Mouse (Mus musculus) erythroblast, embryonic 14.5 days (primary cell): ENCODE data around the gene Zfp384. TPM values are rescaled to one million over a fixed set of nuclear protein-coding genes. Genes with fewer than 3 reads are reported as not detected.

Source experiments
- H3K27me3 ChIP-seq: 2 replicates; pipeline ENCODE4 v1.6.1; 2012; ENCODE audit warnings: inconsistent platforms; ENCODE audit not compliant: control insufficient read depth
- H3K36me3 ChIP-seq: 2 replicates; pipeline ENCODE4 v1.6.1; 2012; ENCODE audit warnings: mild to moderate bottlenecking, inconsistent platforms; ENCODE audit not compliant: control insufficient read depth
- H3K4me1 ChIP-seq: 2 replicates; pipeline ENCODE4 v1.6.1; 2012; ENCODE audit warnings: inconsistent platforms; ENCODE audit not compliant: control insufficient read depth
- H3K4me3 ChIP-seq: replicated peaks from 2 replicates; pipeline ENCODE3; 2012; ENCODE audit warnings: moderate library complexity, mild to moderate bottlenecking, inconsistent platforms
- H3K9me3 ChIP-seq: 2 replicates; pipeline ENCODE4 v1.6.1; 2012; ENCODE audit warnings: low read length, inconsistent platforms, mixed read lengths; ENCODE audit not compliant: control insufficient read depth
- GATA1 ChIP-seq: IDR thresholded peaks from 2 replicates; pipeline ENCODE4 v1.6.1; 2012; ENCODE audit warnings: low read length, inconsistent platforms, mixed read lengths
- TAL1 ChIP-seq: IDR thresholded peaks from 3 replicates; pipeline ENCODE4 v1.6.1; 2012; ENCODE audit warnings: low read length, inconsistent platforms, mixed read lengths
- polyA plus RNA-seq: library from polyadenylated mRNA; stranded (reverse); fragments of >175 nt; gene quantifications from 2 replicates; pipeline ENCODE4 v1.2.3, GENCODE M21; 2012

Zfp384 gene
- polyA plus RNA-seq, 1 experiment = 3.9 TPM

DNA sequence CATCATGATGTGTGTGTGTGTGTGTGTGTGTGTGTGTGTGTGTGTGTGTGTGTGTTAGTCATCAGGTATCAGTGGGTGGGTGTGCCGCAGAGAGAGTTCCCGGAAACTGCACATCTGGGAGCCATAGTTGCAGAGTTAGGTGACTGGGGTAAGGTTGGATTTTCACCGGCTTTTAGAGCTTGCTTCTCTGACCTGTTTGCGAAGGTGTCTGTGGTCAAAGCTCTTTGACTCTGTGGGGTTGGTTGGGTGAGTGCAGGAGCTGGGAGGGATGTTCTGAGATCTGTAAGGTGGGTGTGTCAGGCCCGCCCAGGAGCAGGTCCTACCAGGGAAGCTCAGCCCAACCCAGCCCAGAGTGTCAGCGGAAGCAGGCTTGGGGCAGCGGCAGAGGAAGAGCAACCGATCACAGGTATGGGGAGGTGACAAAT lies 58.6 kb downstream of the Zfp384 start, which contains the start of gene Lpar5:
Gene Lpar5 (plus strand): TSS at position 350 of the 425 bp plus-strand sequence.
- no peaks in the 10 kb centered on the region for H3K9me3 ChIP-seq
- no peaks in the 10 kb centered on the region for H3K27me3 ChIP-seq
- H3K4me1 ChIP-seq = peaks cover 74% of the 10 kb centered on the region
- H3K36me3 ChIP-seq = no peaks in the 10 kb centered on the region
- no peak for TF ChIP-seq GATA1
- no peak for TF ChIP-seq TAL1
- peak within 1 kb of the TSS; percentile 51 for H3K4me3 ChIP-seq

DNA sequence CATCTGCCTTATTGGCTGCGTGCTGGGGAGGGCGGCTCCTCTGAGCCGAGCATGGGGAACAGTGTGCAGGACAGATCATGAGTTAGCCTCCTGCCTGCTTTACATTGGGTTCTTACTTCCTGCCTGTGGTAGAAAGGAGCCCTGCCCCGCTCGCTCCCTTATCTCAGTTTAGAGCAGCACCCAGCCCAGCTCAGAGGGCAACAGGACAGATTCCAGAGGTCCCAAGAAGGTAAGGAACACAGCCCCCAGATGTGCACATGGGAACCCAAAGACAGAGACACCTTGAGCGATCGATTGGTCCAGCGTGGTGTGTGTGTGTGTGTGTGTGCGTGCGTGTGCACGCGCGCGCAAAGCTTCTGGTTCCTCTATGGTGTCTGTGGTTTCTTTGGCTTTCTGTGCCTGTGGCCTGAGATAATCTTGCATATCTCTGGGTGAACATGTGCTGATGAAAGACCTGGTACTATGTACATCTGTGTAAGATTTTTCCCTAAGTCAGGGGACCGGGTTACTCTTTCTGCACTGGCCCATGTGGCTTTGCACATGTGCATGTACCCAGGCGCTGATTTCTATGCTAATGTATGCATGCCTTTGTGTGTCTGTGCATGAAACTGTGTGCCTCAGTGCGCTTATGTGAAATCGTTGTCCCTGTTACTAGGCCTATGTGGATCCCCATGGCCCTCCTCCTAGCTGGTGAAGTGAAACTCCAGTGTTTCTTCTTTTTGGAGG lies 62.4 kb downstream of the Zfp384 start:
- Histone ChIP-seq H3K4me3 (peak overlapping the region; percentile 56), H3K27me3 (no peaks in the 10 kb centered on the region), H3K36me3 (no peaks in the 10 kb centered on the region), H3K4me1 (peaks cover 67% of the 10 kb centered on the region), H3K9me3 (no peaks in the 10 kb centered on the region)
- TF ChIP-seq TAL1 (peak; percentile 47; the same call in 2 of the 3 replicates), GATA1 (peak; percentile 43)

DNA sequence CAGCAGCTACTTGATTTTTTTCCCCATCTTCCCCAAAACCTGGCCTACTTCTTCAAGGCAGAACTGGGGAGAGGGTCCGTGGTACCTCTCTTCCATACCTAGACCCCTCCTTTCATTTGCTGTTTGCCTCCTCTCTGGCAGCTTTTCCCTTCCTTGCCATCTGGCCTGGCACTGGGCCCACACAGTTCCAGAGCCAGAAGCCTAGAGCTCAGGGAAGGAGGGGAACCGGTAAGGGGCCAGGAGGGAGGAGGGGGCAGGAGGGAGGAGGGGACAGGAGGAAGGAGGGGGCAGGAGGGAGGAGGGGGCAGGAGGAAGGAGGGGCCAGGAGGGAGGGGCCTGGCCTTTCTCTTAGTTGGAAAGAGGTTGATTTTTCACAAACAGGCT lies 62.9 kb downstream of the Zfp384 start:
- H3K27me3 ChIP-seq = no peaks in the 10 kb centered on the region
- no peaks in the 10 kb centered on the region for H3K9me3 ChIP-seq
- no peaks in the 10 kb centered on the region for H3K36me3 ChIP-seq
- TF ChIP-seq TAL1 = no peak
- TF ChIP-seq GATA1 = no peak
- peaks cover 66% of the 10 kb centered on the region for H3K4me1 ChIP-seq
- peak overlapping the region; percentile 56 for H3K4me3 ChIP-seq

DNA sequence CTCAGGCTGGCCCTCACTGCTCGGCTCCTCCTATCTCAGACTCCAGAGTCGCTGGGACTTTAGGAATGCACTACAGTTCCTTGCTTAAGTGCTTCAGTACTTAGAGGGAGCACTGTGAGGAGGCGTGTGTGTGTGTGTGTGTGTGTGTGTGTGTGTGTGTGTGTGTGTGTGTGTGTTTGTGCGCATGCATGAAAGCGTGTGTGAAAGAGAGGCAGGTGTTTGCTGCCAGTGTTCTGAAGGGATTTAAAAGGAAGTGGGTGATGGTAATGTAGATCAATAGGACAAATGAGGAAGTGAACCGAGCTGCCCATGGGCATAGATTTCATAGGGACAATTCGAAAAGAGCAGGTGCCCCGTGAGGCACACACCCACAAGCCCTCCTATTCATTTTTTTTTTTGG lies 64.9 kb downstream of the Zfp384 start:
- no peaks in the 10 kb centered on the region for H3K36me3 ChIP-seq
- peaks cover 47% of the 10 kb centered on the region for H3K4me1 ChIP-seq
- no peaks in the 10 kb centered on the region for H3K9me3 ChIP-seq
- H3K4me3 ChIP-seq = no peak overlapping the region
- TF ChIP-seq GATA1 = no peak
- TF ChIP-seq TAL1 = no peak
- no peaks in the 10 kb centered on the region for H3K27me3 ChIP-seq

DNA sequence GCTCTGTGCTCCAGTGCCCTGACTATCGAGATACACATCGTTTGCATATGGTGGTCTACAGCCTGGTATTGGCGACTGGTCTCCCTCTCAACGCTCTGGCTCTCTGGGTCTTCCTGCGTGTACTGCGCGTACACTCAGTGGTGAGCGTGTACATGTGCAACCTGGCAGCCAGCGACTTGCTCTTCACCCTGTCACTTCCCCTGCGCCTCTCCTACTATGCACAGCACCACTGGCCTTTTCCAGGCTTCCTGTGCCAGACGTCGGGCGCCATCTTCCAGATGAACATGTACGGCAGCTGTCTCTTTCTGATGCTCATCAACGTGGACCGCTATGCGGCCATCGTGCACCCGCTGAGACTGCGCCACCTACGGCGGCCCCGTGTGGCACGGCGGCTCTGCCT lies 72.4 kb downstream of the Zfp384 start:
- Histone ChIP-seq H3K27me3 (peaks cover 4% of the 10 kb centered on the region; the same call in 1 of the 2 replicates), H3K9me3 (no peaks in the 10 kb centered on the region), H3K4me1 (peaks cover 18% of the 10 kb centered on the region), H3K4me3 (peak overlapping the region; percentile 60), H3K36me3 (0 out of 2 replicates have a peak, but pooled peaks cover 3% of the 10 kb centered on the region)
- no peak for TF ChIP-seq TAL1
- TF ChIP-seq GATA1 = no peak

DNA sequence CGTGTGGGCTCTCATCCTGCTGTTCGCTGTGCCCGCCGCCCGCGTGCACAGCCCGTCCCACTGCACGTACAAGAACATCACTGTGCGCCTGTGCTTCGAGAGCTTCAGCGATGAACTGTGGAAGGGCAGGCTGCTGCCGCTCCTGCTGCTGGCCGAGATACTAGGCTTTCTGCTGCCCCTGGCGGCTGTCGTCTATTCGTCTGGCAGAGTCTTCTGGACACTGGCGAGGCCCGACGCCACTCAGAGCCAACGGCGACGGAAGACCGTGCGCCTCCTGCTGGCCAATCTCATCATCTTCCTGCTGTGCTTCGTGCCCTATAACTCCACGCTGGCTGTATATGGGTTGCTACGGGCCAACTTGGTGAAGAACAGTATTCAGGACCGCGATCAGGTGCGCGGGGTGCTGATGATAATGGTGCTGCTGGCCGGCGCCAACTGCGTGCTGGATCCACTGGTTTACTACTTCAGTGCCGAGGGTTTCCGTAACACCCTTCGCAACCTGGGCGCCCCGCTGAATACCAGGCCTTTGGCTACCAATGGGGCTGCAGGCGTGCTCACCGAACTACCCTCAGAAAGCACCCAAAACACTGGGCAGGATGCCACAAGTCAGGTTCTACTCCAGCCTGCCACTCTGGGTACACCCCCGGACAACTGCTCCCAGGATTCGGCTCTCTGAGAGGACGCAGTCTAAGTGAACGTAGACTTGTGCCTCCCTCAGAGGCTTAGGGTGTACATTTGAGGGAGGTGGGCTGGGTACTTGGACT lies 73.0 kb downstream of the Zfp384 start:
- peaks cover 4% of the 10 kb centered on the region; the same call in 1 of the 2 replicates for H3K27me3 ChIP-seq
- no peaks in the 10 kb centered on the region for H3K9me3 ChIP-seq
- peaks cover 18% of the 10 kb centered on the region for H3K4me1 ChIP-seq
- 0 out of 2 replicates have a peak, but pooled peaks cover 3% of the 10 kb centered on the region for H3K36me3 ChIP-seq
- H3K4me3 ChIP-seq = peak overlapping the region; percentile 60
- no peak for TF ChIP-seq TAL1
- TF ChIP-seq GATA1 = no peak

DNA sequence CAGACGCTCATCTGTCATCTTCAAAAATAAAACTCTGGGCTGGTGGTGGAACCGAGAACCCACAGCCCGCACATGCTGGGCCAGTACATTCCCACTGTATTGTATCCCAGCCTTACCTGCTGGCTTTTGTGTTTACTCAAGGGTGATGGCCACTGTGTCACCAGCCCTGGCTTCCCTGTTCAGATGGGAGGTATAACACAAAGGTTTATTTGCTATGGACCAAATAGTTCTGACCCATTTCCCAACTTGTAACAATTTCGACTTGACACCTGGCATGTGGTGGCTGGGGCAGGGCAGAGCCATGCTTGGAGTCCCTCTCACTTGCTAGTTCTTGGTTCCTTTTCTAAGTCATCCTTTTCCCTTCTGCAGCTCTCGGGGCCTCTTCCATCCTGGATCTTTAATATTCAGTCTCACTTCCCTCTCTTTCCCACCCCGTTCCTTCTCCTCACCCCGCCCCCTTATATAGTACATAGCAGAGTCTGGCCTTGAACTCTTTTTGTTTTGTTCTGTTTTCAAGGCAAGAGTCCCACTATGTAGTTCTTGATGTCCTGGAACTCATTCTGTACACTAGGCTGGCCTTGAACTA lies 73.9 kb downstream of the Zfp384 start:
- H3K27me3 ChIP-seq = peaks cover 4% of the 10 kb centered on the region; the same call in 1 of the 2 replicates
- no peaks in the 10 kb centered on the region for H3K9me3 ChIP-seq
- no peak overlapping the region for H3K4me3 ChIP-seq
- H3K36me3 ChIP-seq = 0 out of 2 replicates have a peak, but pooled peaks cover 3% of the 10 kb centered on the region
- TF ChIP-seq GATA1 (no peak), TAL1 (no peak)
- peaks cover 19% of the 10 kb centered on the region for H3K4me1 ChIP-seq

DNA sequence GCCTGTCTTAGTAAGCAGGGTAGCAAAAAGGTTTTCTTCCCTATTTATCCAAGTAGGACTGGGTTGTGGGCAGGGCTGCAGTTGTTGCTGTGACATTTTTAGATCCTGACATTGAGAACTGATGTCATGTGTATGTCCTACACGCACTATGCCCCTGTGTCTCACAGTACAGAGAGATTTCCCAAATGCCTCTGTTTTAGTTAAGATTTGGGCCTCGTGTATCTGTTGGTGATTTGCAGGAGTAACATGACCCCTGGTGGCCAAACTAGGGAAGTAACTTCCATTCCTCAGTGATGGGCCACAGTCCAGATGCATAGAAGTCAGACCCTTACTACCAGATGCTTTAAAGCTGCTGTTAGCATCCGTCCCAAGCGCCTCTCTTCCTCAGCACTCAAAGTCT lies 75.5 kb downstream of the Zfp384 start:
- Histone ChIP-seq H3K4me1 (peaks cover 34% of the 10 kb centered on the region), H3K9me3 (no peaks in the 10 kb centered on the region), H3K4me3 (no peak overlapping the region), H3K27me3 (peaks cover 4% of the 10 kb centered on the region; the same call in 1 of the 2 replicates), H3K36me3 (0 out of 2 replicates have a peak, but pooled peaks cover 3% of the 10 kb centered on the region)
- TF ChIP-seq GATA1 (no peak), TAL1 (no peak)

Other genes starting within 250 kb of the Zfp384 start
- not detected in 2 replicates for gene Eno2, start 239.5 kb upstream of the Zfp384 start, polyA plus RNA-seq
- gene Lrrc23, start 229.4 kb upstream of the Zfp384 start, polyA plus RNA-seq = not detected in 2 replicates
- 0.77 and 0.81 TPM in 2 replicates for gene Spsb2, start 200.5 kb upstream of the Zfp384 start, polyA plus RNA-seq
- gene Tpi1, start 194.8 kb upstream of the Zfp384 start, polyA plus RNA-seq = 10.3 and 10.7 TPM in 2 replicates
- 4.6 and 5.6 TPM in 2 replicates for gene Usp5, start 179.7 kb upstream of the Zfp384 start, polyA plus RNA-seq
- gene Cdca3, start 179.6 kb upstream of the Zfp384 start, polyA plus RNA-seq = 26.9 and 32.9 TPM in 2 replicates
- not detected in 2 replicates for gene Gnb3, start 168.9 kb upstream of the Zfp384 start, polyA plus RNA-seq
- 0.03 TPM in 1 of 2 replicates, not detected in the other for gene P3h3, start 151.4 kb upstream of the Zfp384 start, polyA plus RNA-seq
- gene Gpr162, start 145.2 kb upstream of the Zfp384 start, polyA plus RNA-seq = 0.01 TPM in 1 of 2 replicates, not detected in the other
- gene Cd4, start 120.9 kb upstream of the Zfp384 start, polyA plus RNA-seq = not detected in 2 replicates
- gene Lag3, start 97.4 kb upstream of the Zfp384 start, polyA plus RNA-seq = not detected in 2 replicates
- gene Ptms, start 89.0 kb upstream of the Zfp384 start, polyA plus RNA-seq = 2.6 and 3.1 TPM in 2 replicates
- 21.9 and 22.2 TPM in 2 replicates for gene Mlf2, start 77.8 kb upstream of the Zfp384 start, polyA plus RNA-seq
- gene Cops7a, start 43.6 kb upstream of the Zfp384 start, polyA plus RNA-seq = 2.7 TPM in 2 replicates
- 0.03 TPM in 1 of 2 replicates, not detected in the other for gene Pianp, start 12.5 kb upstream of the Zfp384 start, polyA plus RNA-seq
- 1.1 and 1.8 TPM in 2 replicates for gene Ing4, start 30.6 kb downstream of the Zfp384 start, polyA plus RNA-seq
- gene Acrbp, start 40.5 kb downstream of the Zfp384 start, polyA plus RNA-seq = 0.97 and 1.6 TPM in 2 replicates
- 0.06 TPM in 1 of 2 replicates, not detected in the other for gene Lpar5, start 58.8 kb downstream of the Zfp384 start, polyA plus RNA-seq
- gene Chd4, start 86.8 kb downstream of the Zfp384 start, polyA plus RNA-seq = 6.8 TPM in 2 replicates
- gene Nop2, start 122.8 kb downstream of the Zfp384 start, polyA plus RNA-seq = 0.78 and 1.8 TPM in 2 replicates
- gene Iffo1, start 136.1 kb downstream of the Zfp384 start, polyA plus RNA-seq = 1.3 and 1.5 TPM in 2 replicates
- gene Gapdh, start 157.3 kb downstream of the Zfp384 start, polyA plus RNA-seq = 525 and 659 TPM in 2 replicates
- gene Ncapd2, start 182.6 kb downstream of the Zfp384 start, polyA plus RNA-seq = 78.5 and 98.6 TPM in 2 replicates
- gene Mrpl51, start 182.7 kb downstream of the Zfp384 start, polyA plus RNA-seq = 18.9 and 22.8 TPM in 2 replicates
- gene Vamp1, start 206.4 kb downstream of the Zfp384 start, polyA plus RNA-seq = 0.13 and 0.14 TPM in 2 replicates
- gene Tapbpl, start 222.7 kb downstream of the Zfp384 start, polyA plus RNA-seq = 0.06 and 0.11 TPM in 2 replicates
- gene Cd27, start 227.9 kb downstream of the Zfp384 start, polyA plus RNA-seq = 0.04 TPM in 1 of 2 replicates, not detected in the other